Mouse (Mus musculus) midbrain, postnatal 0 days (tissue): Measurements from ENCODE around the gene Btn2a2. TPM values are rescaled to one million over a fixed set of nuclear protein-coding genes. Genes with fewer than 3 reads are reported as not detected.

Experiments used
- ATAC-seq: fragments of 200-750 bp; cut with Nextera tagmentation; 2 replicates; pipeline ENCODE4 v1.8.0; 2017; ENCODE audit warnings: moderate number of reproducible peaks, mild to moderate bottlenecking, moderate TSS enrichment, moderate library complexity; ENCODE audit not compliant: low FRiP score
- DNase-seq: peaks from one replicate; pipeline ENCODE4 v3.0.0-alpha.2; 2015; ENCODE audit warnings: low spot score
- H3K27ac ChIP-seq: fragments of 300-500 bp; sonication (generic); 2 replicates; pipeline ENCODE4 v1.5.1; 2014; ENCODE audit warnings: low read depth, mild to moderate bottlenecking, low read length, mixed read lengths
- H3K27me3 ChIP-seq: fragments of 300-500 bp; sonication (generic); 2 replicates; pipeline ENCODE4 v1.6.1; 2014; ENCODE audit warnings: low read length, control low read depth, mixed read lengths; ENCODE audit not compliant: insufficient read depth
- H3K36me3 ChIP-seq: fragments of 300-500 bp; sonication (generic); 2 replicates; pipeline ENCODE4 v1.6.1; 2014; ENCODE audit warnings: low read length, control low read depth, mixed read lengths; ENCODE audit not compliant: insufficient read depth
- H3K4me1 ChIP-seq: fragments of 300-500 bp; sonication (generic); 2 replicates; pipeline ENCODE4 v1.6.1; 2014; ENCODE audit warnings: mild to moderate bottlenecking, control low read depth, antibody characterized with exemption, low read length, mixed read lengths; ENCODE audit not compliant: insufficient read depth
- H3K4me2 ChIP-seq: fragments of 300-500 bp; sonication (generic); 2 replicates; pipeline ENCODE4 v1.6.1; 2014; ENCODE audit warnings: low read depth, mild to moderate bottlenecking, low read length, mixed read lengths; ENCODE audit not compliant: poor library complexity, severe bottlenecking
- H3K4me3 ChIP-seq: fragments of 300-500 bp; sonication (generic); 2 replicates; pipeline ENCODE4 v1.5.1; 2014; ENCODE audit warnings: low read depth, mild to moderate bottlenecking, low read length, moderate library complexity
- H3K9ac ChIP-seq: fragments of 300-500 bp; sonication (generic); replicated peaks from 2 replicates; pipeline ENCODE4 v1.6.1; 2014; ENCODE audit warnings: mild to moderate bottlenecking, low read length, moderate library complexity, mixed read lengths; ENCODE audit not compliant: poor library complexity, severe bottlenecking
- H3K9me3 ChIP-seq: fragments of 300-500 bp; sonication (generic); 2 replicates; pipeline ENCODE4 v1.6.1; 2016; ENCODE audit warnings: low read length, control low read depth
- CTCF ChIP-seq: IDR thresholded peaks from 2 replicates; pipeline ENCODE4 v1.5.1; 2016; ENCODE audit warnings: antibody characterized with exemption, mild to moderate bottlenecking
- WGBS: fragments of 180-500 bp; shearing (Covaris S2); extraction: QIAGEN DNeasy Blood & Tissue Kit; methylation state at CpG from one replicate; pipeline ENCODE4 v1.1.7; 2014; 5-methylcytosine and 5-hydroxymethylcytosine counted together
- polyA plus RNA-seq: library from polyadenylated mRNA; unstranded; fragments of >200 nt; fragmentation: Nextera tagmentation; extraction: Ambion mirVana; gene quantifications from 2 replicates; pipeline ENCODE4 v1.2.1, GENCODE M21; 2015
- total RNA-seq: library from RNA; depleted of rRNA; stranded (reverse); fragments of >200 nt; gene quantifications from 2 replicates; pipeline ENCODE4 v1.2.3, GENCODE M21; 2014

The Btn2a2 gene
- total and polyA plus RNA-seq, 2 experiments from 2014 or later, result 0.16 TPM; not detected in 1

DNA sequence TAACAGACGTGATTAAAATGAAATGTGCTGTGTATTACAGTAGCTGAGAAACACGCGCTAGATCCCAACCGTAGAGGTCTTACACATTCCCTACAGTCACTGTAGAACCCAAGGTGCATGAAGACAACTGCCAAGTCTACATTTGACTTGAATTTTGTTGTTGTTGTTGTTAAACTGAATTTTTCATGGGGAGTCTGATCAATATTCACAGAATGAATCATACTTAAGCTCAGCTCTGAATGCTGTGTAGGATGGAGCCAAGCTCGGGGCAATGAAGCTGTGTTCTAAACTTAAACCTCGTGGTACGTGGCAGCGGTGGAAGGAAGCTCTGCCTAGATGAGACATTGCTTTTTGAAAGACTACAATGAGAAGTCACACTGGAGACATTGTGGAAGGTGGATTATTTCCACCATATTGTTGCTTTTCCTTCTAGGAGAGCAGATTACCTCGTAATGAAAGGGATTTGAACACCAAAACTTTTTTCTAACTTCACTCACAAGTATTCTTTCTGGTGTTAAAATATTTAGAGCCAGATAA, 13.4 kb upstream of the Btn2a2 start:
- H3K4me3 ChIP-seq, result no peak overlapping the region
- no peaks in the 10 kb centered on the region for H3K9me3 ChIP-seq

GRCm38 (mm10) chr13:23501511-23501910, 12.9 kb upstream of the Btn2a2 start:
- H3K27me3 ChIP-seq, result 0 out of 2 replicates have a peak, but pooled peaks cover 4% of the 10 kb centered on the region
- DNase-seq (no peak), ATAC-seq (no peak)
- no peak overlapping the region for H3K4me3 ChIP-seq
- no peak overlapping the region for H3K27ac ChIP-seq
- no peak overlapping the region for H3K4me2 ChIP-seq
- no peaks in the 10 kb centered on the region for H3K36me3 ChIP-seq
- no peaks in the 10 kb centered on the region for H3K9me3 ChIP-seq
- TF ChIP-seq CTCF, result no peak
- no peak overlapping the region for H3K9ac ChIP-seq
- 19% methylated on average over 5 of the region's 5 CpGs for WGBS
- no peaks in the 10 kb centered on the region; the same call in 1 of the 2 replicates for H3K4me1 ChIP-seq

More for the DNA sequence above, 13.4 kb upstream of the Btn2a2 start:
- Histone ChIP-seq H3K9ac (no peak overlapping the region), H3K4me1 (no peaks in the 10 kb centered on the region; the same call in 1 of the 2 replicates), H3K27me3 (peaks cover 5% of the 10 kb centered on the region; the same call in 1 of the 2 replicates), H3K4me2 (no peak overlapping the region), H3K27ac (no peak overlapping the region), H3K36me3 (no peaks in the 10 kb centered on the region)
- DNase-seq, result no peak
- TF ChIP-seq CTCF, result no peak
- no peak for ATAC-seq
- WGBS, result 36% methylated on average over 9 of the region's 9 CpGs

- DNase-seq (peak; percentile 65), ATAC-seq (peak; percentile 66; the same call in 1 of the 2 replicates)
- Histone ChIP-seq H3K9me3 (no peaks in the 10 kb centered on the region), H3K4me2 (no peak overlapping the region), H3K27ac (no peak overlapping the region), H3K4me3 (no peak overlapping the region), H3K36me3 (no peaks in the 10 kb centered on the region), H3K27me3 (0 out of 2 replicates have a peak, but pooled peaks cover 4% of the 10 kb centered on the region), H3K4me1 (no peaks in the 10 kb centered on the region; the same call in 1 of the 2 replicates), H3K9ac (no peak overlapping the region)
- no peak for TF ChIP-seq CTCF
- WGBS, result 3% methylated on average over 17 of the region's 17 CpGs
Measured at GRCm38 (mm10) chr13:23500424-23501200, 12.0 kb upstream of the Btn2a2 start.

DNA sequence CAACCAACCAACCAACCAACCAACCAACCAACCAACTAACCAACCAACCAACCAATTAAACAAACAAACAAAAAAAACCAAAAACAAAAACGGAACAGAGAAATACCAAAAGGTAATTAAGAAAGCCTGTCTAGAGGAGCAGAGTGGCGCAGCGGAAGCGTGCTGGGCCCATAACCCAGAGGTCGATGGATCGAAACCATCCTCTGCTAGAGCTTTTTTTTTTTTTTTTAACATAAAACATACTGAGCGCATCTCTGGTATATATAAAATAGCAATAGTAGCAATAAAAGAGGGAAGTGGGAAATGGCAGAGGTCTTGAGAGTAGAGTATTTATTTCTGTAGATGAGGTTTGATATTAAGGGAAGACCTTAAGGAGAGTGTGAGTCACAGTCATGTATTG, 11.3 kb upstream of the Btn2a2 start:
- DNase-seq (no peak), ATAC-seq (no peak)
- Histone ChIP-seq H3K9ac (no peak overlapping the region), H3K4me1 (no peaks in the 10 kb centered on the region; the same call in 1 of the 2 replicates), H3K4me2 (0 out of 2 replicates have a peak overlapping the region, but pooled peaks have one; percentile 4), H3K4me3 (no peak overlapping the region), H3K9me3 (no peaks in the 10 kb centered on the region), H3K27ac (no peak overlapping the region), H3K27me3 (0 out of 2 replicates have a peak, but pooled peaks cover 4% of the 10 kb centered on the region), H3K36me3 (no peaks in the 10 kb centered on the region)
- 11% methylated on average over 7 of the region's 7 CpGs for WGBS
- no peak for TF ChIP-seq CTCF

DNA sequence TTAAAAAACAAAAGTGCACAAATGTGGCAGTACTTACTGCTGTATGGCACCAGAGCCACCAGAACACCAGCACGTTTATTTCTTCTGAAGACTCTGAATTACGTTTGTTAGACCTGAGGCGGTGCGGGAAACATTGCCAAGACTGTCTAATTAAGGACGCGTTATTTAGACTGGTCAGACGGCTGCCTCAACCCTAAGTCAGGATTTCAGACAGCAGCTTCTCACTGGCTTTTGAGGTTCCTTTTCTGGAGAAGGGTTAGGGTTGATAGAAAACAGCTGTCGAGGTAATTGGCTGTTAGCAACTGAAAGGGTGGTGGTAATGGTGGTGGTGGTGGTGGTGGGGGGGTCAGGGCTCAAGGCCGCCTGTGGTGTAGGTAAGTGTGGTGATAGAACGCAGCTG, 10.0 kb upstream of the Btn2a2 start:
- no peak overlapping the region for H3K27ac ChIP-seq
- no peak for TF ChIP-seq CTCF
- H3K36me3 ChIP-seq, result no peaks in the 10 kb centered on the region
- DNase-seq (no peak), ATAC-seq (no peak)
- no peaks in the 10 kb centered on the region for H3K9me3 ChIP-seq
- H3K4me1 ChIP-seq, result no peaks in the 10 kb centered on the region
- H3K4me3 ChIP-seq, result peak overlapping the region; percentile 31
- H3K9ac ChIP-seq, result no peak overlapping the region
- WGBS, result 11% methylated on average over 10 of the region's 10 CpGs
- 0 out of 2 replicates have a peak, but pooled peaks cover 4% of the 10 kb centered on the region for H3K27me3 ChIP-seq
- peak overlapping the region; percentile 45 for H3K4me2 ChIP-seq
